Mouse (Mus musculus): ENCODE measurements around the gene Shroom1.

Shroom1 gene

GRCm38 (mm10) chr11:53508152-53508551, 51.1 kb downstream of the Shroom1 start:
- no peak for DNase-seq (ENCODE audit: low read depth, low spot score)

GRCm38 (mm10) chr11:53508591-53508990, 51.6 kb downstream of the Shroom1 start:
- DNase-seq (ENCODE audit: low read depth, low spot score): no peak

- DNase-seq (ENCODE audit: low read depth, low spot score): no peak
These were observed 53.3 kb downstream of the Shroom1 start for GRCm38 (mm10) chr11:53510351-53510750.

- no peak for DNase-seq (ENCODE audit: low read depth, low spot score)
These were observed 60.0 kb downstream of the Shroom1 start for GRCm38 (mm10) chr11:53516775-53517627.
